Mouse (Mus musculus) spleen, adult 2 months (tissue): ENCODE results near the gene Arhgdig.

Experiments used
- CTCF ChIP-seq: fragments of 200-500 bp; IDR thresholded peaks from 2 replicates; pipeline ENCODE4 v1.5.1; 2011; ENCODE audit warnings: mild to moderate bottlenecking, inconsistent platforms; ENCODE audit not compliant: insufficient read depth, insufficient read length, insufficient replicate concordance; ENCODE audit errors: extremely low read depth
- POLR2A ChIP-seq: fragments of 200-500 bp; IDR thresholded peaks from 2 replicates; pipeline ENCODE4 v1.6.1; 2011; ENCODE audit warnings: low read depth, low read length, inconsistent platforms

- no peak for TF ChIP-seq CTCF
- TF ChIP-seq POLR2A: no peak
Observed at GRCm38 (mm10) chr17:26253399-26253798, 45.8 kb upstream of the Arhgdig start.
